Mouse (Mus musculus) mouse embryonic stem cell (cell line): Measurements from ENCODE around the gene Iscu.

Source experiments
- in situ Hi-C, 2 experiments: fragments of 300-500 bp; cut with MboI; formaldehyde crosslinking; loops; 1 replicate in 1 of 2; 3 replicates in 1 of 2; pipeline ENCODE4 v1.14.3; 2019 to 2020; ENCODE audit warnings: low sequenced_read_pairs in 2 of 2, low pct_unique_long_range_greater_than_20kb in 1 of 2, mixed read lengths in 1 of 2; ENCODE audit not compliant: unreplicated experiment in 1 of 2

The Iscu gene

DNA sequence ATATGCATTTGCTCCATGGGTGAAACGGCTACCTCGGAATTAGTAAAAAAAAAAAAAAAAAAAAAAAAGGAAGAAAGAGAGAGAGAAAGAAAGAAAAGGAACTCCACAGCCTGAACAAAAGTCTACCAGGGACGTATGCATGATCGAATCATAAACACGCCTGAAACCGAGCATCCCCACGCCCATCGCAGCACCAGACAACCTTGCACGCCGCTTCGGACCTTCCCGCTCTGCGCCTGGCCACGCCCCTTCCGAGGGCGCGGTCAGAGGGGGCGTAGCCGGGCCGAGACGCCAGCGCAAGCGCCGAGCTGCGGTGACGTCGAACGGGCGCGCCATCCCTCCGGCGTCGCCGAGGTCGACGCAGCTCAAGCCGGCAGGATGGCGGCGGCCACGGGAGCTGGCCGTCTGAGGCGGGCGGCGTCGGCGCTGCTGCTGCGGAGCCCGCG is at the start of gene Iscu, which contains the start of gene Sart3:
Iscu (plus strand) TSS at position 299 of the 446 bp plus-strand sequence.
Sart3 (minus strand) TSS at position 61 of the 446 bp plus-strand sequence.
- in situ Hi-C loops = no loop called here

DNA sequence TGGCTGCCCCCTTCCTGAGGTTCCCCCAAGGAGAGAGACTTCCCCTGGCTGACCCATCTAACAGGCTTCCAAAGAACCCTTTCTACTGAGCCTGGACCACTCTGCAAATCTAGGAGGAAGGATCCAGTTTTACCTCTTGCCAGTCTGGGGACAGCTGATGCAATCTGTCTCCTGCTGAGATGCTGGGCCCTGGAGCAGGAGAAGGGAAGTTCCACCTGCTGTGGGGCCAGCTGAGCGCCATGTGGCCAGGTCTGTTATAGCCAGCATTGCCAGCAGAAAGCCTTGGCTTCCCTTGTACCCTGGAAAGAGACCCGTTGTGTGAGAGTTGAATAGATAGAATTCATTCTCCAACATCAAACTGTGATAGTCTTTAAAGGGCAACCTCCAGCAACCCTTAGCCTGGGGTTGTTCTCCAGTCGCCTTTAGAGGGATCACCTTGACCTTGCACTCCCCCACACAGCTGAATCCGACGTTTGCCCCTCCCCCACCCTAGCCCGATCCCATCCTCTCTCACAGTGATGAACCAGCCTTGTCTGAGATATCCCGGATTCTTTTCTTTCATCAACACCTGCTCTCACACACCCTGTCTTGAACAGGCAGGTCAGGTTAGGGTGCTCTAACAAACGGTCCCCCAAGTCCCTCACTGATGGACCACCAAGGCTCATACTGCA is 48.8 kb upstream of the Iscu start:
- in situ Hi-C loops = loop anchor here (5.0 to 10.0 kb wide), 2 partner anchors 136 to 349 kb away; no protein-coding TSS in a partner anchor

- in situ Hi-C loops = loop anchor here (5.0 to 10.0 kb wide), 2 partner anchors 137 to 350 kb away; no protein-coding TSS in a partner anchor
These were observed 48.1 kb upstream of the Iscu start, which contains the start of gene 1700069L16Rik for GRCm38 (mm10) chr5:113724446-113724845. Gene 1700069L16Rik (minus strand): TSS chr5:113724772.

GRCm38 (mm10) chr5:113725417-113725816 is 47.1 kb upstream of the Iscu start:
- in situ Hi-C loops = loop anchor here in 1 of 2 experiments (5.0 to 10.0 kb wide), 2 partner anchors 253 to 351 kb away; no protein-coding TSS in a partner anchor

- in situ Hi-C loops = loop anchor here in 1 of 2 experiments (5.0 to 10.0 kb wide), 2 partner anchors 254 to 352 kb away; no protein-coding TSS in a partner anchor
These were observed 45.9 kb upstream of the Iscu start for GRCm38 (mm10) chr5:113726618-113727017.

DNA sequence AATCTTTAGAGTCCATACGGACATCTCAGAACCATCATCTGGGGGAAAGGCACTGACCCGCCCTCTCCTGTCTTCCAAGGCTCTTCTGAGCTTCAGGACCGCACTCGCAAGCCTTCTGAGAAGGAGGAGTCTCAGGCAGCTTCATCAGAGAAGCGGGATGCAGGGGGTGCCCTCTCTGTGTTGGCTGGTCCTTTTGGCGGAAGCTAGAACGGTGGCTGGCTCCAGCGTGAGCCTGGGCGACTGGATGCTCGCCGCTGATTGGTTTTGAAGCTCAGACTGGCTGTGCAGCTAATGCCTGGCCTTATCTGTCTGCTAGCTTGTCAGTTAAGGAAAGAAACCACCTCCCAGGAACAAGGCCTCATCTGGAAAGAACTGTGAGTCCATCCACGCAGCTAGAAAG is 45.3 kb upstream of the Iscu start:
- in situ Hi-C loops = loop anchor here in 1 of 2 experiments (5.0 to 10.0 kb wide), 2 partner anchors 255 to 352 kb away; no protein-coding TSS in a partner anchor

GRCm38 (mm10) chr5:113728011-113728410 is 44.5 kb upstream of the Iscu start:
- in situ Hi-C loops = loop anchor here in 1 of 2 experiments (5.0 to 10.0 kb wide), 2 partner anchors 256 to 353 kb away; no protein-coding TSS in a partner anchor

- in situ Hi-C loops = loop anchor here in 1 of 2 experiments (5.0 to 10.0 kb wide), 2 partner anchors 256 to 354 kb away; no protein-coding TSS in a partner anchor
These were observed 43.9 kb upstream of the Iscu start for GRCm38 (mm10) chr5:113728691-113729090.

GRCm38 (mm10) chr5:113730641-113731121 is 41.9 kb upstream of the Iscu start:
- in situ Hi-C loops = loop anchor here in 1 of 2 experiments (5.0 to 10.0 kb wide), 3 partner anchors 84 to 363 kb away; no protein-coding TSS in a partner anchor

GRCm38 (mm10) chr5:113731174-113731573 is 41.4 kb upstream of the Iscu start:
- in situ Hi-C loops = loop anchor here in 1 of 2 experiments (5.0 to 10.0 kb wide), 3 partner anchors 84 to 364 kb away; no protein-coding TSS in a partner anchor

- in situ Hi-C loops = loop anchor here in 1 of 2 experiments (5.0 to 10.0 kb wide), 3 partner anchors 83 to 365 kb away; no protein-coding TSS in a partner anchor
These were observed 40.4 kb upstream of the Iscu start for GRCm38 (mm10) chr5:113732182-113732581.

GRCm38 (mm10) chr5:113734376-113734775 is 38.2 kb upstream of the Iscu start:
- in situ Hi-C loops = loop anchor here in 1 of 2 experiments (5.0 to 10.0 kb wide), 3 partner anchors 80 to 367 kb away; no protein-coding TSS in a partner anchor

- in situ Hi-C loops = loop anchor here in 1 of 2 experiments (10.0 kb wide), 1 partner anchor 80 kb away; no protein-coding TSS in a partner anchor
These were observed 37.6 kb upstream of the Iscu start for GRCm38 (mm10) chr5:113735023-113735344.

DNA sequence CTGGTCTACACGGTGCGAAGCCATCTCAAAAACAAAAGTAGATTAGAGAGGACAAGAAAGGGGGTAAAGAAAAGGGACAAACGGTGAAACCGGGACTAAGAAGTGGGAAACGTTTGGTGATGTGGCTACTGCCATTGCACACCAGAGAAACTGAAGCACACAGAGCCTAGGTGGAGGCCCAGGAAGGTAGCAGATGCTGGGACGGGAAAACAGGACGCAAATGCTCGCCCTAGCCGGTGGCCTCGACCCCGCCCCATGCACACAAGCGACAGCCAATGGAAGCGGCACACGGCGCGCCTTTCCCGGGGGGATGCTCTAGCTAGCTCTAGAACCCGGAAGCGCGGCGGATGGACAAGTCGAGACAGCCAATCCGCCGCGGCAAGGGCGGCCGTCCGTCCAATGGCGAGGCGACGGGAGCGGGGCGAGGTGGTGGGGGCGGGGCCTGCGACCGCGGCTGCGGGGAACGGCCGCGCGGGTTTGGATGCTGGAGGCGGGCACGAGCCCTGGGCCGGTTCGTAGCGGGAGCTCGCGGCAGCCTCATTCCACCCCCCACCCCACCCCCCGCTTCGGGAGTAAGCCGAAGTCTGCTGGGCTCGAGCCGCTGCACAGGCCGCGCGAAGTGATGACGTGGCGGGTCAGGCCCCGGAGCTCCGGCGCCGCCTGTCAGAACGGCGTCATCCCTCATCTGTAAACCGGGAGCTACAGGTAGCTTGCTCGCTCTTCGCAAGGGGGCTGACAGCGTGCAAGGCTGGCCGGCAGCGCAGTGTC is 37.0 kb upstream of the Iscu start, which contains the start of gene Ficd:
Ficd (plus strand) TSS at position 459 of the 768 bp plus-strand sequence.
- in situ Hi-C loops = loop anchor here in 1 of 2 experiments (10.0 kb wide), 1 partner anchor 79 kb away; no protein-coding TSS in a partner anchor

DNA sequence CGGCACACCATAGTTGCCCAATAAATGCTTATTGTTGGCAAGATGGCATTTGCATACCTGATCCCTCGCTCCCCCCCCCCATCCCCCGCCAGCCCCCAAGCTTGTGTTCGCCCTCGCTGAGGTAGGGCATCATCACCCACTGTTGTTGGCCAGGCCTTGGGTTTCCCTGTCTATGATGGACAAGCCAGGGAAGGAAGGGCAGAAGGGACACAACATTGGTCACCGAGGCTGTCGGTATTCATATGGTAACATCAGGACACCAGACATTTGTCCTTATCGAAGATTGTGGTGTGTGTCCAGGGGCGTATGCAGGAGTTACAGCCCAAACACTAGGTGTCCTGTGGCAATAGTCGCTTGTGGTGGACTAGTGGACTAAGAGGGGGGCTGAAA is 36.4 kb upstream of the Iscu start:
- in situ Hi-C loops = loop anchor here in 1 of 2 experiments (10.0 kb wide), 1 partner anchor 79 kb away; no protein-coding TSS in a partner anchor

DNA sequence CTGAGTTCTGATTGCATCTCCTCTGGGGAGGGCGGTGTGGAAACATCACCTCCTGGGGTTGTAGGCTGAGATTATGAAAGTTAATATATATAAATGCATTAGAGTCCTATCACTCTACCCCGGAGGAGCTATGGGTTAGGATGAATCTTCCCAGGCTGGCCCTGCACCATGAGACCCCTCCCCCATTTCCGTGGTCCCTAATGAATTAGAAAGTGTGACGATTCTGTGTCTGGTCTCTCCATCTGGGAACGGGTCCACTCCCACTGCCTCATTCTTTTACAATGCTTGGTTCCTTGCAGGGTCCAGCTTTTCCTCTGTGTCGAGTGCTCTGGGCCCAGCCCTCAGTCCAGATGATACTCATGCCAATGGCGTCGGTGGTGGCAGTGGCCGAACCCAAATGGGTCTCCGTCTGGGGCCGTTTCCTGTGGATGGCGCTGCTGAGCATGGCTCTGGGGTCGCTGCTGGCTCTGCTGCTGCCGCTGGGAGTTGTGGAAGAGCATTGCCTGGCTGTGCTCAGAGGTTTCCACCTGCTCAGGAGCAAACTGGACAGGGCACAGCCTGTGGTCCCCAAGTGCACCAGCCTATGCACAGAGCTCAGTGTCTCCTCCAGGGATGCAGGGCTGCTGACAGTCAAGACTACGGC is 35.9 kb upstream of the Iscu start:
- in situ Hi-C loops = loop anchor here in 1 of 2 experiments (10.0 kb wide), 1 partner anchor 78 kb away; no protein-coding TSS in a partner anchor

DNA sequence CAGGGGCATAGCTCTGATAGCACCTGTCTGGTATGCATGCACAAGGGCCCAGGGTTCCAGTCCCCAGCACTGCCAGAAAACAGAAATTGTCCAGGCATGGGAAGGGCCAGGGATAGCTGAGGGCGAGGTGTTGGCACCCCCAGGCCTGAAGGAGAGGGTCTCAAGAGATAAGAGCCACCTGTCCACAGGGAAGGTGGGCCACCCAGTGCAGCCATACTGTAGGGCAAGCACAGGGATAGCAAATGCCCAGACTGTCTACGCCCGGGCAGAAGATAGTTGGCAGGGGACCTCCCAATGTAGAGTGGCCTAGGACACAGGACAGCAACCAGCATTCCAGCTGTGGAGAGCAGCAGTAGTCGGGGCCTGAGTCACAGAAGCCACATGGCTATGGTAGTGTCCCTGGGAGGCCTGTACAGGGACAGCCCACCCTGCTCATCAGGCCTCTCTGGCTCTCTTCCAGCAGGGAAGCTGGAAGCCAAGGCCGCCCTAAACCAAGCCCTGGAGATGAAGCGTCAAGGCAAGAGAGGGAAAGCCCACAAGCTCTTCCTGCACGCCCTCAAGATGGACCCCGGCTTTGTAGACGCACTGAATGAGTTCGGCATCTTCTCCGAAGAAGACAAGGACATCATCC is 34.8 kb upstream of the Iscu start:
- in situ Hi-C loops = loop anchor here in 1 of 2 experiments (10.0 kb wide), 1 partner anchor 77 kb away; no protein-coding TSS in a partner anchor
